Mouse (Mus musculus) kidney, postnatal 36 days (tissue): ENCODE measurements around the gene Tab1.

Experiments used
- DNase-seq, 2 experiments: peaks; one replicate each; pipeline ENCODE4 v3.0.0; 2021 to 2022; ENCODE audit warnings: mixed read lengths in 2 of 2

Gene Tab1

DNA sequence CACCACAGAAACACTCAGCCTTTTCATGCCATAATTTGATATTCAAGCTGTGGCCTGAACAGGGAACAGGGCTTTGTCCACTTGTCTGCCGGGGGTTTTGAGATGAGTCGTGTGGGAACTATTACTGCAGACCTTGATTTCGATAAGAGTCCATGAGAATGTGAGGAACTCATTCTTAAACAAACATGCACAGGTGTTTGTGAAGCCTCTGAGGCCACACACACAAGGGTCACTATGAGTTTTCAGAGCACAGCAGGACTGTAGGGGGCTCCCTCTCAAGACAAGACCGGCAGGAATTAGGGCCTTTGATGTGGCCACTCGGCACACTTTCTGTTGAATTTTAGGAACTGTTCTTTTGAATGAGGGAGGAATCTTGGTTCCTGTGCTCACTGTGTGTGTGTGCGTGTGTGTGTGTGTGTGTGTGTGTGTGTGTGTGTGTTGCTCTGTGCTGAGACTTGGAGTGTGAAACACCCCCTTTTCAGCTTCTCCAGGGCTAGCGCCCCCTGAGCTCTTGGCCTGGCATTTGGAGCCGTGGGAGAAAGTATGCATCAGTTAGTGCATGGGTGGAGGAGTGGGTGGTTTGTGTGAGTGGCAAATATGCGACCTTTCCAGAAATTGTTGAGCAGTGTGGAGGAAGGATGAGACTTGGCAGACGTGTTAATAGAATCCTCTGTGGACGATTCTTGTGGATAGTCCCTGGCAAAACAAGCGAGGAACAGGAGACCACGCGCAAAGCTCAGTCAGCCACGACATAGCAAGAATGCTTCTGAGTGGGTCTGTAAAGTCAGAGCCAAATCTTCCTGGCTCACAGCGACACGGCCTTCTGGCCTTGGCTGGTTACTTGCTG is 5.2 kb downstream of the Tab1 start:
- DNase-seq = peak in 1 of 2 experiments; percentile 21

DNA sequence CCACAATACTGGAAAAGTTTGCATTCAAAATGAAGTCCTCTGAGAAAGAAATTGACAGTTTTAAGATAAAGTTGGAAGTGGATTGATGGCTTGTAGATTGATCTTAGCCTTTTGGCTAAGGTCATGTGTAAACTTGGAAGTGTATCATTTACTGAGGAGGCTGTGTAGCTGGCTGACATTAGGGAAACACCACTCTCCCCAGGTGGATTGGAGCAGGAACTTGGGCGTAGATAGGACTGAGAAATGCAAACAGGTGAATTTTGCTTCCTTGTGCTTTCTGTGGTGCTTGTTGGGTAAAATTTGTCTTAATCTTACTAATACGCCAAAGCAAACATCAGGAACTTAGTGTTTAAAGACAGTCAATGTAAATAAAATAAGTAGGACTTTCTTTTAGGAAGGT is 7.4 kb downstream of the Tab1 start:
- DNase-seq = no peak

DNA sequence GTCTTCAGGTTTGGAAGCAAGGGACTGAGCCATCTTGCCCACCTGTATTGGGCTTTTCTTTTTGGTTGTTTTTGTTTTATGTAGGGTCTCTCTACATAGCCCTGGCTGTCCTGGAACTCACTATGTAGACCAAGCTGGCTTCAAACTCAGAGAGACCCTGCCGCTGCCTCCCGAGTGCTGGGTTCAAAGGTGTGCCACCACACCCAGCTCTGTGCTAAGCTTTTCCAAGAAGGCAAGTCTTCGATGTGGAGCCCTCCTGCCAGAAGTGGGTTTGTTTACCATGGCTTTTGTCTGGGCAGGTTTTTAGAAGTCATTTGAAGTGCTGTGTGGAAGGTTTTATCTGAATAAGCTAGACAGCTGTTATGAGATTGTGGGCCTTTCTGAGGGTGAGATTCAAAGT is 8.0 kb downstream of the Tab1 start:
- DNase-seq = no peak

DNA sequence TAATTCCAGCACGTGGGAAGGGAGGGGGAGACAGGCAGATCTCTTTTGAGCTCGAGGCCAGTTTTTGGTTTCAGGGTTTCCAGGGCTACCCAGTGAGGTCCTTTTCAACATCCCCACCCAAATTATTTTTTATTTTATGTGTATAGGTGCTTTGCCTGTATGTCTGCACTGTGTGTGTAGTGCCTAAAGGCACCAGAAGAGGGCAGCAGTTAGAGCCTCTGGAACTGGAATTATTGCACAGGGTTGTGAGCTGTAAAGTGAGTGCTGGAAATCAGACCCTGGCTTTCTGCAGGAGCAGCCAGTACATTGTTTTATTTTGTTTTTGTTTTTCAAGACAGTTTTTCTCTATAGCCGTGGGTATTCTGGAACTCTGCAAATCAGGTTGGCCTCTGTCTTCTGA is 9.2 kb downstream of the Tab1 start:
- peak in 1 of 2 experiments; percentile 34 for DNase-seq

DNA sequence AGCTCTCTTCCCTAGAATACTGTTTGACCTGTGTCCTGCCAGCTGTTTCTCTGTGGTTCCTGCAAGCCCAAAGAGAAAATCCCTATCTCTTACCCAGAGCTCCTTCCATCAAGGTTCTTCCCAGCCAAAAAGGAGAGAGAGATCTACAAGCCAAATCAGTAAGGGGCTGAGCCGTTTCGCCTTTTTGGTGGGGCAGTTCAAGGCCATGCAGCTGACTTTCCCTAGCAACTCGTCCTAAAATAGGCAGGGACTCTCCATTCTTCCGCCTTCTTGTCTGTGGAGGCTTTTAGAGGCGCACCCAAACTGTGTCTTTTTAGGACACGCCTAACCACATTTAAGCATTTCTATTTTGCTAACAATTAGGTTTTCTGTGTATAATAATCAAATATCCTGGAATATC is 10.8 kb downstream of the Tab1 start:
- DNase-seq = no peak

GRCm38 (mm10) chr15:80145397-80145796 is 12.5 kb downstream of the Tab1 start:
- DNase-seq = no peak

- DNase-seq = no peak
These were observed 13.2 kb downstream of the Tab1 start for GRCm38 (mm10) chr15:80146153-80146552.

GRCm38 (mm10) chr15:80147090-80147489 is 14.2 kb downstream of the Tab1 start:
- no peak for DNase-seq

DNA sequence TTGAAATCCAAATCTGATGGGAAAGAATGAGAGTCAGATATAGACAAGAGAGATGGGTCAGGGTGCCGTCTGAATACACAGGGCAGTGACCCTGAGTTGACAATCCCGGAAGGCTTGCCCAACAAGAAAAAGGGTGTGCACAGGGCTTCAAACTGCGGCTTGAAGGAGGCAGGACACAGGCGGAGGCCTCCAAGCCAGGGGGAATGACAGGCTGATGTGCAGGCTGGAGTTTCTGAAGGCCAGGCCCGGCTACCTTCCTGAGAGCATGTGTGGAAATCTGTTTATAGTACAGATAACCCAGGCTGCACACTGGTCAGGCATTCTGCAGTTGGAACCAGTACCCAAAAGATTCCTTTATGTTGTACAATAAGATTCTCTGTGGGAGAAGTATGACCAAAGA is 14.6 kb downstream of the Tab1 start:
- DNase-seq = no peak

DNA sequence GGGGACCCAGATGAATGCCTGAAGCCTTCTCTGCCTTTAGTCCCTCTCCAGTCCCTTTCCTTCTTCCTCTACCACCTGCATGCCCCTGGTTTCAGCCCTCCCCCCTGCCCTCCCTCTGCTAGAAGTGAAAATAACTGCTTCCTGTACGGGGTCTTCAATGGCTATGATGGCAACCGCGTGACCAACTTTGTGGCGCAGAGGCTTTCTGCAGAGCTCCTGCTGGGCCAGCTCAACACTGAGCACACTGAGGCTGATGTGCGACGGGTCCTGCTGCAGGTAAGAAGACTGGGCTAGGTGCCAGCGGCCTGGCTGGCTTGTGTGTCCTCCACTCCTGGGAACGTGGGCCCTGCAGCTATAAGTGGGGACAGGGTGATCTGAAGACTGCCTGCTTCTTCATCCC is 15.6 kb downstream of the Tab1 start:
- no peak for DNase-seq

GRCm38 (mm10) chr15:80149517-80149916 is 16.6 kb downstream of the Tab1 start:
- no peak for DNase-seq

GRCm38 (mm10) chr15:80152663-80153062 is 19.7 kb downstream of the Tab1 start:
- DNase-seq = no peak

DNA sequence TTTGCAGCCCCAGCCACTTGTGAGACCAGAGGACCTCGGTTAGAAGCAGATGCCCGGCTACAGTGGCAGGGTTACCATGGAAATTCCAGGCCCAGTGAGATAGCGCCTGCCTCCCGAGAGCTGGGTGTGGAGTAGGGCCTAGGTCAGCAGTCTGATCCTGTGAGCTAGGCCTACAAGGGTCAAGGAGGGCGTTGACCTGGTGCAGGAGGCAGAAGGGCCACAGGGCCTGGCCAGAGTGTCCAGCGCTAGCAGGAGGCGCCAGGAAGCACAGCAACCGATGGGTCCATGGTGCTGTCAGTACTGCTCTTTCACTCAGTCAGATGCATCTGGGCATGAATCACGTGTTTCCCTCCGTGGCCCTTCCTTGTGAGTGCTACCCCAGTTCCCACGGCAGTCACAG is 20.8 kb downstream of the Tab1 start:
- peak; percentile 30 to 39 for DNase-seq

- no peak for DNase-seq
These were observed 22.8 kb downstream of the Tab1 start for GRCm38 (mm10) chr15:80155707-80156106.

DNA sequence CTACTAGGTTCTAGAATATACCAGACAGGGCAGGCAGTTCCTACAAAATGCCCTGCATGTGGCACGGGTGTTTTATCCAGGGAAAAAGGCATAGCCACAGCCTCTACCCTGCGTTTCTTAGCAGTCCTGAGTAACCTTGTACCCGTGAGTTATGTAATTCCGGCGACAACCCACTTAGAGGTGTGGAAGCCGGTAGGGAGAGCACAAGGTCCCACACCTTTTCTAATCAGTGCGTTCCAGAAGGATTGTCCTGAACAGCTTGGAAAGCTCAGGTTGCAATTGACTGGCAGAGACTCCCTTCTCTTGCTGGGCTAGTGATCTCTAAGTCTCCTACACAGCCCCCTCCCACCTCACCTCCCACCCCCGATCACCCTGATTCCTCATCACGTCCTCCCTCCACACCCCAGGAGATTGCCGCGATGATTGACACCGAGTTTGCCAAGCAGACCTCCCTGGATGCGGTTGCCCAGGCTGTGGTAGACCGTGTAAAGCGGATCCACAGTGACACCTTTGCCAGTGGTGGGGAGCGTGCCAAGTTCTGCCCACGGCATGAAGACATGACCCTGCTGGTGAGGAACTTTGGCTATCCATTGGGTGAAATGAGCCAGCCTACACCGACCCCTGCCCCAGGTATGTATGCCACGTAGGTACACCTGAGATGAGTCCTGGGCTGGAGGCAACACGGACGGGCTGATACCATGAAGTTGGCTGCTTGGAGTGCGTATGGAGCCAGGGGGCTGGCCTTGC is 24.4 kb downstream of the Tab1 start:
- peak; percentile 37 to 57 for DNase-seq

DNA sequence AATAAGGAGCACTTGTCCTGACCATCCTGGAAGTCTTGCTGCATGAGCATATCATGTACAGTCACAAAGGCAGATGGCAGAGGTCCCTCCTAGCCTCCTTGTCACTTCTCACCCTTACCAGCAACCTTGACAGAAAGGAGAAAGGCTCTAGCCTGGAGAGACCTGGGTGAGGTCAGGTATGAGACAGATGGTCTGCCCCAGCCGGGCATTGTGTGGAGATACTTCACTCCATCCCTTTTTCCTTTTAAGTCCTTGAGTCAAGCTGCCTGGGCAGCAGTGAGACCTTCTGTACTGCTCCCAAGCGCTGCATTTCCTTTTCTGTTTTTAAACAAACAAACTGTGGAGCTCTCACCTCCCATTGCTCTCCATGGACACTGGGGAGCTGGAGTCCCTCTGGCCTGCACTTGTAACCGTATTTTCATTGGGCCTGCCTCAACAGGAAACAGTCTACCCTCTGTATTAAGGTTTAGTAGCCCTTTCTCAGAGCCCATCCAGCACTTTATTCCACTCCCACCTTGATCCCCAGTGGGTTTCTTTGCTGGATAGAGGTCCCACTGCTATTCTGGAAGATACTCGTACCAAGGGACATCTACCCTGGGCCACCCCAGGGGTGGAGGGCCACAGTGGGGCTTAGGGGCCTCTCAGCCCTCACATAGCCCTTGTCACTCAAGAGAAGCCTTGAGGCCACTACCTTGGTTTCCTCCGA is 25.2 kb downstream of the Tab1 start:
- no peak for DNase-seq

GRCm38 (mm10) chr15:80158707-80159090 is 25.8 kb downstream of the Tab1 start:
- DNase-seq = peak in 1 of 2 experiments; percentile 30

GRCm38 (mm10) chr15:80159286-80159901 is 26.5 kb downstream of the Tab1 start:
- DNase-seq = peak; percentile 88 to 91

- DNase-seq = peak in 1 of 2 experiments; percentile 48
These were observed 27.3 kb downstream of the Tab1 start for GRCm38 (mm10) chr15:80160223-80160622.

DNA sequence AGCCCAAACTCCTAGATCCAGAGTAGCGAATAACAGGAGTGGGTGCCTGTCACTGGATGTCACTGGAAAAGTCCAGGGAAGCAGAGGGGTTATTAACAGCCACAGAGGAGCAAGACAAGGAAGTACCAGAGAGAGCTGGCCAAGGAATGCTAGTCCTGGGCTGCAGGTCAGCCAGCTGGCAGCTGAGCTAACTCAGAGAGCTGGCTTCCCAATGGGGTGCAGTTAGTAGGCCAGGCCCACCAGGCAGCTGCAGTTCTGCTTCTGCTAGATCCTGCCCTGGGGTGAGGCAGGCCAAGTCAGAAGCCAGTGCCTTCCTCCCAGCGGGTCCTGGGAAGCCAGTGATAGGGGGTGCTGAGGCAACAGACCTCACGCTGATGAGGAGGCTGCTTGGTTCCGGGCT is 27.8 kb downstream of the Tab1 start:
- DNase-seq = peak in 1 of 2 experiments; percentile 41

DNA sequence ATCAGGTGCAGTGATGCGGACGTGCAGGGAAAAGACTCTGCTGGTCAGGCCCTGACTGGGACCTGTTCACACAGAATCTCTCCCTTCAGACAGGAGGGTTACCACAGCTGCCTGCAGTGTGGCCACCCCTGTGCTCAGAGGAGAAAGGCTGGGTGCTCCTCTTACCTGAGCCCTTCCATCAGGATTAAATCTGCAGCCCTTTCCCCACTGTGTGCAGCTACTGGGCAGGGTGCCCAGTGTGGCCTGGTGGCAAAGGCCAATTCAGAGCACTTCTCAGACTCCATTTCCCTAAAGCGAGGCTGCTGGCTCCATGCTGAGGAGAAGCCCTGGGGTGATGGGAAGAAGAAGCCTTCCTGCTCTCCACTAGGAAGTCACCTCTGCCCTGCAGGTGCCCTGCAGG is 28.3 kb downstream of the Tab1 start:
- DNase-seq = peak in 1 of 2 experiments; percentile 27

GRCm38 (mm10) chr15:80162401-80162964 is 29.6 kb downstream of the Tab1 start:
- no peak for DNase-seq

DNA sequence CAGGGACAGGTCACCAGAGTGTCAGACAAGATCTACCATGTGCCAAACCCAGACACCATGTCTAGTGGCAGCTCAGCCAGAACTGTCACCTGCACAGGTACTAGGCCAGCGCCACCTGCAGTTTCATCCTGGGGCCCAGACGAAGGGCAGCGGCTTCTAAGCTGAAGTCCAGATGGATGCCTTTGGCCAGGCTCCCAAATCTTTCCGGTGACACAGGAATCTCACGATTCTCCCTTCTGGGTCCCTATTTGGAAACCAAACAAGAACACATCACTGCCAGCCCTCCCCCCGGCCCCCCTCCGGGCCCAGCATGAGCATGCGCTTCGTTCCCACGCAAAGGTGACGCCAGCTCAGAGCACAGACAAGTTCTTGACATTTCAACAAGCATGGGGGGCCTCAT is 30.3 kb downstream of the Tab1 start:
- DNase-seq = no peak
